Mouse (Mus musculus): ENCODE data around the gene Pak6. TPM values are rescaled to one million over a fixed set of nuclear protein-coding genes. Genes with fewer than 3 reads are reported as not detected.

Pak6 gene
- polyA plus RNA-seq, 1 experiment = 0.64 TPM

- H3K4me3 ChIP-seq (replicated peaks) = no peak overlapping the region
- H3K9me3 ChIP-seq (ENCODE audit: control insufficient read depth, low read length) = peaks cover 3% of the 10 kb centered on the region; the same call in 1 of the 2 replicates
- TF ChIP-seq GATA1 (IDR thresholded peaks at IDR 0.05; ENCODE audit: low read length) (no peak), TAL1 (IDR thresholded peaks at IDR 0.05; ENCODE audit: low read length) (no peak)
- no peaks in the 10 kb centered on the region for H3K36me3 ChIP-seq (ENCODE audit: control insufficient read depth)
- H3K27me3 ChIP-seq (ENCODE audit: control insufficient read depth) = peaks cover 61% of the 10 kb centered on the region
- H3K4me1 ChIP-seq (ENCODE audit: control insufficient read depth) = peaks cover 29% of the 10 kb centered on the region
Observed at GRCm38 (mm10) chr2:118673686-118674465, 10.8 kb downstream of the Pak6 start.

DNA sequence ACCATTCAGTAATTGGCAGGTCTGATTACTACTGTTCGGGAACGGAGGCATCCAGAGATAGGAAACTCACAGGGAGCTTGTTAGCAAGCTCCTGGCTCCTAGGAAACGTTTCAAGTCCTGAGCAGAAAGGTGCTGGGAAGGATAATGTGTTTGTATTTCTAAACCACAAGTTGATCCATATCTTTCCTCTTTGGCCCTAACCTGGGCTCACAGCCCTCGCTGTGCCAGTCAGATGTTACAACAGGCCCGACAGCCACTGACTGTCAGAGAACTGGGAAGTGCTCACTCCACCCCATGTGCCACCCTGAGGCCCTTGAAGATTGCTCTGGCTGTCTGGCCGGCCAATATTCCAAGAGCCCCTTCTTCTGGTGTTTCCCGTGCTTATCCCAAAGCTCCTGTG, 11.4 kb downstream of the Pak6 start:
- Histone ChIP-seq H3K9me3 (ENCODE audit: control insufficient read depth, low read length) (peaks cover 3% of the 10 kb centered on the region; the same call in 1 of the 2 replicates), H3K4me3 (replicated peaks) (no peak overlapping the region), H3K36me3 (ENCODE audit: control insufficient read depth) (no peaks in the 10 kb centered on the region), H3K4me1 (ENCODE audit: control insufficient read depth) (peaks cover 29% of the 10 kb centered on the region), H3K27me3 (ENCODE audit: control insufficient read depth) (peaks cover 61% of the 10 kb centered on the region)
- TF ChIP-seq TAL1 (IDR thresholded peaks at IDR 0.05; ENCODE audit: low read length) (no peak), GATA1 (IDR thresholded peaks at IDR 0.05; ENCODE audit: low read length) (no peak)

- peaks cover 61% of the 10 kb centered on the region for H3K27me3 ChIP-seq (ENCODE audit: control insufficient read depth)
- H3K36me3 ChIP-seq (ENCODE audit: control insufficient read depth) = no peaks in the 10 kb centered on the region
- peaks cover 3% of the 10 kb centered on the region; the same call in 1 of the 2 replicates for H3K9me3 ChIP-seq (ENCODE audit: control insufficient read depth, low read length)
- TF ChIP-seq TAL1 (IDR thresholded peaks at IDR 0.05; ENCODE audit: low read length) (no peak), GATA1 (IDR thresholded peaks at IDR 0.05; ENCODE audit: low read length) (no peak)
- H3K4me3 ChIP-seq (replicated peaks) = peak overlapping the region; percentile 59
- H3K4me1 ChIP-seq (ENCODE audit: control insufficient read depth) = peaks cover 26% of the 10 kb centered on the region
Observed at GRCm38 (mm10) chr2:118676839-118677741, 14.0 kb downstream of the Pak6 start.

DNA sequence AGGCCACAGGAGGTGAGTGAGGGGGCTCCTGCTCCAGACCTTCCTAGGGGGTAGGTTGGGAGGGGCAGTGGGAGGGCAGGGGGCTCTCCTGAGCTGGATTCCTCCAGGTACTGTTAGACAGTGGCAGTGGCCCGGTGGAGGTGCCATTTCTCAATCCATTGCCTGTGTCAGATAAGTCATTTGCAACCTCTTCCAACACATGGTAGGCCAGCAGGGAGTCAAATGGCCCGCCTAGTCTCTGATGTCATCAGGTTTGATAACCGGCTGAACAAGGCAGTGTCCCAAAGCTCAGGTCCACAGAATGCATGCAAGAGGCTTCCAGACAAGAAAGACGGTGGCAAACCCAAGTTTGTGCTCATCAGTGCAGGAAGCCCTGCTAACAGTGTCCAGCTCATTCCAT, 14.7 kb downstream of the Pak6 start:
- Histone ChIP-seq H3K36me3 (ENCODE audit: control insufficient read depth) (no peaks in the 10 kb centered on the region), H3K9me3 (ENCODE audit: control insufficient read depth, low read length) (peaks cover 3% of the 10 kb centered on the region; the same call in 1 of the 2 replicates), H3K27me3 (ENCODE audit: control insufficient read depth) (peaks cover 60% of the 10 kb centered on the region), H3K4me3 (replicated peaks) (peak overlapping the region; percentile 59), H3K4me1 (ENCODE audit: control insufficient read depth) (peaks cover 33% of the 10 kb centered on the region)
- TF ChIP-seq GATA1 (IDR thresholded peaks at IDR 0.05; ENCODE audit: low read length) (no peak), TAL1 (IDR thresholded peaks at IDR 0.05; ENCODE audit: low read length) (no peak)

DNA sequence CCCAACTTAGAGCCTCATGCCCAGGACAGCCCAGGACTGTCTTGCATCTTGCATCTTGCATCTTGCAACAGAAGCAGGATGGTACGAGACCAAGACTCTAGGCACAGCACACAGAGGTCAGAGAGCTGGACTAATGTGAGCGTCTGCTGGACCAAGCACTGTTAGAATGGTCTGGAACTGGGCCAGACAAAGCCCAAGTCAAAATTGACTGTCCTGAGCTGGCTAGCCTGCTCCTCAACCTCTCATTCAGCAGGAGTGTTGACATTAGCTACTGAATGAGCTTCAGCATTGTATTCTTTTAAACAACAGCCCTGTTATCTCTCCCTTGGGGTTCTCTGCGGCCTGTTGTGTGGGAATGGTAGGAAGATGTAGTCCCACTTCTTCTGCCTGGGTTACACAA, 16.5 kb downstream of the Pak6 start:
- Histone ChIP-seq H3K36me3 (ENCODE audit: control insufficient read depth) (no peaks in the 10 kb centered on the region), H3K27me3 (ENCODE audit: control insufficient read depth) (peaks cover 45% of the 10 kb centered on the region)
- no peak for TF ChIP-seq TAL1 (IDR thresholded peaks at IDR 0.05; ENCODE audit: low read length)
- TF ChIP-seq GATA1 (IDR thresholded peaks at IDR 0.05; ENCODE audit: low read length) = no peak

DNA sequence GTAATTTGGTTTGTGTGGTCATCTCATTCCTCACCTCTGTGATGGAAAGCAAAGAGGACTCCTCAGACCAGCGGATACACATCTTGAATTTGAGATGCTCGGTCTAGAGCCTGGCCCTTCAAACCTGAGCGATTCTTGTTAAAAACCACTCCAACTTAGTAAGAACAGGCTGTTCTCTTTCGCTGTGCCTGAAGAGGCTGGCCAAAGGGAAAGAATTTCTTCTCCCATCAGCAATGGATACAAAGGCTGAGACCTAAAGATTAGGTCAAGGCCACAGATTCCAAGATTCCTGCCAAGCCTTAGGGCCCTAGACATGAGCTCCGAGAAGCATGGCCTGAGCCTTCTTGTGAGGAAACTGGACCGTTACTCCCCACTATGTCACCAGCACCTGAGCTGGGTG, 17.8 kb downstream of the Pak6 start:
- H3K36me3 ChIP-seq (ENCODE audit: control insufficient read depth) = no peaks in the 10 kb centered on the region
- H3K27me3 ChIP-seq (ENCODE audit: control insufficient read depth) = peaks cover 32% of the 10 kb centered on the region
- TF ChIP-seq GATA1 (IDR thresholded peaks at IDR 0.05; ENCODE audit: low read length) (no peak), TAL1 (IDR thresholded peaks at IDR 0.05; ENCODE audit: low read length) (no peak)
- H3K4me1 ChIP-seq (ENCODE audit: control insufficient read depth) = peaks cover 32% of the 10 kb centered on the region
- no peak overlapping the region for H3K4me3 ChIP-seq (replicated peaks)
- peaks cover 3% of the 10 kb centered on the region; the same call in 1 of the 2 replicates for H3K9me3 ChIP-seq (ENCODE audit: control insufficient read depth, low read length)

More for the DNA sequence above, 16.5 kb downstream of the Pak6 start:
- Histone ChIP-seq H3K4me1 (ENCODE audit: control insufficient read depth) (peaks cover 33% of the 10 kb centered on the region), H3K9me3 (ENCODE audit: control insufficient read depth, low read length) (peaks cover 3% of the 10 kb centered on the region; the same call in 1 of the 2 replicates), H3K4me3 (replicated peaks) (no peak overlapping the region)

- Histone ChIP-seq H3K36me3 (ENCODE audit: control insufficient read depth) (no peaks in the 10 kb centered on the region), H3K4me1 (ENCODE audit: control insufficient read depth) (peaks cover 17% of the 10 kb centered on the region), H3K27me3 (ENCODE audit: control insufficient read depth) (peaks cover 14% of the 10 kb centered on the region), H3K4me3 (replicated peaks) (no peak overlapping the region), H3K9me3 (ENCODE audit: control insufficient read depth, low read length) (no peaks in the 10 kb centered on the region)
- TF ChIP-seq GATA1 (IDR thresholded peaks at IDR 0.05; ENCODE audit: low read length) (no peak), TAL1 (IDR thresholded peaks at IDR 0.05; ENCODE audit: low read length) (no peak)
Observed at GRCm38 (mm10) chr2:118682544-118683260, 19.6 kb downstream of the Pak6 start.

DNA sequence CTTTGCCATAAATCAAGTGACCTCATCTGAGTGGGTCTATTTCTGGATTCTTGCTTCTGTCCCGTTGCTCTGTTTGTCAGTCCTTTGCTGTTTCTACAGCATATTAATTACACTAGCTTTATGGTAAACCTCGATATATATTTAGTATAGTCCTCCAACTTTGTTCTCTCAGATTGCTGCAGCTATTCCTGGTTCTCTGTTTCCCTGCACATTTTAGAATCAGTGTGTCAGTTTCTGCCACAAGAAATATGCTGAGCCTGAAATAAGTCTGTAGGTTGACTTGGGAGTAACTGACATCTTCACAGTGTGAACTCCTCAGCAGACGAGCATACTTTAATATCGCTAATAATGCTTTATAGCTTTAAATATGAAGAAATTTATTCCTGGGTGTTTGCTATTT, 22.0 kb downstream of the Pak6 start:
- TF ChIP-seq GATA1 (IDR thresholded peaks at IDR 0.05; ENCODE audit: low read length) (no peak), TAL1 (IDR thresholded peaks at IDR 0.05; ENCODE audit: low read length) (no peak)
- Histone ChIP-seq H3K4me1 (ENCODE audit: control insufficient read depth) (peaks cover 12% of the 10 kb centered on the region), H3K27me3 (ENCODE audit: control insufficient read depth) (peaks cover 3% of the 10 kb centered on the region; the same call in 1 of the 2 replicates), H3K9me3 (ENCODE audit: control insufficient read depth, low read length) (no peaks in the 10 kb centered on the region), H3K4me3 (replicated peaks) (no peak overlapping the region), H3K36me3 (ENCODE audit: control insufficient read depth) (no peaks in the 10 kb centered on the region; the same call in 1 of the 2 replicates)
